Mouse (Mus musculus): ENCODE results near the gene Ccdc43. TPM values are rescaled to one million over a fixed set of nuclear protein-coding genes. Genes with fewer than 3 reads are reported as not detected.
"Not testable (repeated sequence)": the region's sequence is repeated elsewhere in the genome, so short reads cannot be mapped to it uniquely, and the experiment has no call there.

Gene Ccdc43
- total RNA-seq (2021): 10 to 100 TPM; 74.4 to 79.7 TPM
- long read RNA-seq, experiment 1, transcript Ccdc43-201 (5 exons, 2,366 nt): major isoform, 214 of 238 reads
- long read RNA-seq, experiment 1, transcript Ccdc43-202 (4 exons, 407 nt): minor isoform, 5 of 238 reads
- long read RNA-seq, experiment 1, partial matches to known transcripts: 4 of 238 reads
- long read RNA-seq, experiment 1, other reads (novel, unspliced or antisense): 12 of 238 reads
- long read RNA-seq, experiment 2, transcript Ccdc43-204 (4 exons, 989 nt): minor isoform, 10 of 138 reads
- long read RNA-seq, experiment 2, transcript Ccdc43-201 (5 exons, 2,366 nt): major isoform, 117 of 138 reads
- long read RNA-seq, experiment 2, partial matches to known transcripts: 1 of 138 reads
- long read RNA-seq, experiment 2, other reads (novel, unspliced or antisense): 9 of 138 reads

DNA sequence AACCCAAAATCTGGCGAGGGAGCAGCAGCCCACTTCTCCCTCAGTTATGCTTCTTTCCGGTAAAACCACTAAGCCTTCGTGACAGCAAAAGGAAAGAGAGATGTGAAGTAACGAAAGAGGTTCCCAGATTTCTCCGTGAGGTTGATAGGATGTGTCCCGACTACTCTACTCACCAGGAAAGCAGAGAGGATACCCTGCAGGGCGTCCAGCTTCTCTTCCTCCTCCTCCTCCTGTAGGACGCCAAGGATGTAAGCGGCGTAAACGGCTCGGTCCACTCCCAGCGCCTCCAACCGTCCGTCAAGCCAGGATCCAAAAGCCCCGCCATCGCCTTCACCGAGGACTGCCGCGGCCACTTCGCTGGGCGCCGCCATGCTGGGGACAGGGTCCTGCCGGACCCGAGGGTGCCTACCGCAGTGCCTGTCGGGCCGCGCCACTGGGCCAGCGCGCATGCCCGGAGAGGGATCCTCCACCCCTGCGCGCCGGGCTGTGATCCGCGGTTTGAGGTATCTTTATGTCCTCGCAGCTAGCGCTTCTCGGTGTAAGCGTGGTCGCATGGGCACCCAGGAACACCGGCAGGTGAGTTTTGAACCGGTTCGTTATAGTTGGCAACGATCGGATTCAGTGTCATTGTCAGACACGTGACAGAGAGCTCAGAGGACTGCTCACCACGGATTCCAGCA, at the start of gene Ccdc43:
Gene Ccdc43 (minus strand): TSS at position 445 of the 680 bp plus-strand sequence.
- peak; percentile 89 for DNase-seq (ENCODE audit: low spot score)

DNA sequence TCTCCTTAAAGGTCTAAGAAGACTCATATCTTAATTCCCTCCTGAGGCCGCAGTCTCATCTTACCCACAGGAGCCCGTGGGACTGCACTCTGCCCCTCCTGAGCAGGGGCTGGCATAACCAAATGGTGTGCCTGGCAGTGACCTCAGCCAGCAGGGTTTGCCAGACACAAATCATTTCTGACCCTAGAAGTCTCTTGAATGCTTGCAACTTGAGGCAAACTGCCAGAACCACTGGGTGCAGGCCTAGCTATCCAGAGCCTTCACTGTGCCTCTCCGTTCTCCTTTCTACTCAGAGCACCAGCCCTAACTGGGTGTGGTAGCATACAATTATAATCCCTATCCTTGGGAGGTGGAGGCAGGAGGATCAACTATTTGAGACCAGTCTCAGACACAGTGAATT, 47.2 kb upstream of the Ccdc43 start:
- no peak for DNase-seq (ENCODE audit: low spot score)

DNA sequence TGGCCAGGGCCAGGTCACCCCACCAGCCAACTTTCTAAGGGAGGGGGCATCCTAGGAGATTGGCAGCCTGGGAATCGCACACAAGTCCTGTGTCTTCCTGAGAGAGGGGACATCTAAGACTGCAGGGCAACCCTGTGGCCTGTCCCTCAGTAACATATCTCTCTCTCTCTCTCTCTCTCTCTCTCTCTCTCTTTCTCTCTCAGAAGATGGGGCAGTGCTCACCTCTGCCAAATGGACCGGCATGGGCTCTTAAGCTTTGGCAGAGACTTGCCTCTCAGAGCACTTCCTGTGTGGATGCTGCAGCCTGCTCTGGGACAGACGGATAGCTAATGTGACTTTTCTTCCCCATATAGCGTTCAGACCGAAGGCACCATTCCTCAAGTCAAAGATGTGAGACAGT, 45.3 kb upstream of the Ccdc43 start:
- DNase-seq (ENCODE audit: low spot score): no peak

DNA sequence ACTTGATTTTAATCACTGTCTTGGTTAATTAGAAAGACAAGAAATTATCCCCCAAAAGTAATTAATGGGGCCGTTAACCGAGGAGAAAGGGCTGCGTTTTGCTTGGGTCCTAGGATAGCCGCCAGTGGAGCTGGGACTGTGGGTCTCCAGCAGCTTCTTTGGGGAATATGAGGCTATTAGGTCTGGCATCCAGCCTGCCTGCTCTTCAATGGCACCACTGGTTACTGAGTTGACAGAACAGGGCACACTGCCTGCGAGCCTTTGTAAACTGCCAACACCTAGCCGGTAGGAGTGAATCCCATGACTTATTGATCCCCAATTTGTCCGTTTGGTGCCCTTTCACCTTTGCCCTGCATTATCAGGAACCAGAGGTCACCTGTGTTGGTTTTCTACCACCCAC, 44.5 kb upstream of the Ccdc43 start:
- no peak for DNase-seq (ENCODE audit: low spot score)

DNA sequence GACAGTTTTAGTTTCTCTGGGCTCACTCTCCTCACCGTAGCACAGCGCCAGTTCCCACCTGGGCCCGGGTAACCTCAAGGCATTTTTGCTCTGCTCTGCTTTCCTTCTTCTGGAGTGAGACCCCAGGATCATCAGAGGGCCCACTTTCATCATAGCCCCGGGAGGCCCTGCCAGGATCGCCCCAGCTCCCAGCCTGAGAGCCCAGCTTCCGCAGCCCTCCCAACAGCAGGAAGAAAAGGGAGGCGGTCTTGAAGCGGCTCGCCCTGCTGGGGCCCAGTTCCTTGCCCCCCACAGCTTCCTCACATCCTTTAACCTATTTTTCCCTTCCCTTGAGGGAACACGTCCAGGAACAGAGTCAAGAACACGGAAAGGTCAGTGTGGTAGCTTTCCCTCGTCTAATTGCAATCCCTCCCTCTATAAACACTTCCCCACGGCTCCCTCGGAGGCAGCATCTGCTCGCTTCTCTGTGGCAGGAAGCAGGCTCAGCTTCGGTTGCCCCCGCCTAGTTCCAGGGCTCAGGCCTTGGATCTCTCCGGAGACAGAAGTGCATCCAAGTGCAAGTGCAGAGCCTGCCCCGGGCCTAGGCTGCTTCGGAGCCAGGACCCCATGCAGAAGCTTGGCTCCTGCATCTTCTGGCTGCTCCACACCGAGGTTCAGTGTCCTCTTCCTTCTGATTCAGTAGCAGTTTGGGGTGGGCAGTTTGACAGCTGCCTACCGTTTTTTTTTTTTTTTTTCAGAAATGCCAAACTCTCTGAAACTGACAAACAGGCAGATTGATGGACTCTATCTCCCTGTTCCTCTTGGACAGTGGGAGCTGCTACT, 43.8 kb upstream of the Ccdc43 start:
- DNase-seq (ENCODE audit: low spot score): peak; percentile 24

DNA sequence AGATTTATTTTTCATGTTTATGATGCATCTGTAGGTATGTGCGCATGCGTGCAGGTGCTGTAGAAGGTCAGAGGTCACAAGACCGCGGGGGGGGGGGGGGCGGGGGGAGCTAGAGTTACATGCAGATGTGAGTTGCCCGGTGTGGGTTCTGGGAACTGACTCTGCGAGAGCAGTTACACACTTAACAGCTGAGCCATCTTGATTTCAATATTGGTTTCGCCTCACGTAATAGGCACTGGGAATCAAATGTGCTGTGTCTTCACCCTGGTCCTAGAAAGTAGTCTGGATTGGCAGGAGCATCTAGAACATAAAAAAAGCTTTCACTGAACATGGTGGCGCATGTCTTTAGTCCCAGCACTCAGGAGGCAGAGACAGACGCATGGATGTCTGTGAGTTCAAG, 43.1 kb upstream of the Ccdc43 start:
- no peak for DNase-seq (ENCODE audit: low spot score)

DNA sequence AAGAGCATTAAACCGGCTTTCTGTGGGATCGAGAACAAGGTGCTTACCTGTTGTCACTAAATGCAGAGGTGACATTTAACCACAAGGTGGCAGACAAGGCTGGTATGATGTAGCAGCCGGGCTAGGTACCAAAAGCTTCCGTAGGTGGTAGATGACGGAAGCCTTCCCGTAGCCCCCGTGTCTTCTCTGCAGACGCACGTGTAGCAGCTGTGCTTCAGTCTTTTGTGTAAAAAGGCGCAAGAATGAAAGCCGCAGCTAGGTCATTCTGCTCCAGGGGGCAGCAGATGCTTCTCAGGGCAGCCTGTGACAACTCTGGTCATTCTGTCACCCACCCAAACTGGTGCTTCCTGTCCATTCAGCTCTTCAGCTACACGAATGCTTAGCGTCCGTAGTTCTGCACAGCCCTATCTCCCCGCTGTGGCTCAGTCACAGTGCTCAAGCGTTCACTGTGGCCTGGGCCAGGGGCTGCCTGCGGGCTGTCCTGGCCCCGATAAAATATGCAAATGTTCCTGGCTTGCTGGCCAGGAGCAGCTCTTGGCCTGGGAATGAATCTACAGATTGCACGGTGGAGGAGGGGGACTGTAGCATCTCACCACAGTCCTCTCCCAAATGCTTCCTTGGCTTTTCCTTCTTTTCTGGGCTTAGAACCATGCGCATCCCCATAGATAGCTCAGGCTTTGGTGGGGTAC, 41.8 kb upstream of the Ccdc43 start:
- DNase-seq (ENCODE audit: low spot score): peak; percentile 34

DNA sequence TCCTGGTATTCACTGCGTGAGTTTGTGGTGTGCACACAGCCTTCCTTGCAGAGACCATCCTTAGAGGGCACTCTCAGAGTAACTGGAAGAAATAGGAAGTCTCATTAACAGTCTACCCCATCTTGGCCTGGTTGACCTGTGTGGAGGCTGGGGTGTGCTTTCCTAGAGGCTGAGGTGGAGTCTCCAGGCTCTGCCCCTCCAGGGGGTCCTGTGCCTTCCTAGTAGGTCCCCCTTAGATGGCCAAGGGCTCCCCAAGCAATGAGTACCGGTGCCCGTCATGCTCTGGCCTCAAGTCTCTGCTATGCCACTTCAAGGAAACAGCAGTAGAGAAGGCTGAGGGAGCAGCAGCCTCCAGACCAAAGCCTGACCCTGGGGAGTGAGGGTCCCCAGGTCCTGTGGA, 40.5 kb upstream of the Ccdc43 start:
- DNase-seq (ENCODE audit: low spot score): no peak

DNA sequence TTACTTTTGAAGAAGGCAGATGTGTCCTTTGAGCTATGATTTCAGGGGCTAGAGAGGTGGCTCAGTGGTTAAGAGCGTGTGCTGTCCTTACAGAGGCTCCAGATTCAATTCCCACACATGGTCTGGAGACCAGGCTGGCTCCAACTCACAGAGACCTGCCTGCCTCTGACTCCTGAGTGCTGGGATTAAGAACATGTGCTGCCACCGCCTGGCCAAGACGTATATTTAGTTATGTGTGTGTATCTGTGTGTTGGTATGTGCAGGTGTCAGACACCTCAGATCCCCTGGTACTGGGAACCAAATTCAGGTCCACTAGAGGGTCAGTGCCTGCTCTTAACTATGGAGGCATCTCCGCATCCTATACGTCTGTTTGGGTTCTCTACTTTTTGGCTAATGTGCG, 37.4 kb upstream of the Ccdc43 start:
- DNase-seq (ENCODE audit: low spot score): no peak

DNA sequence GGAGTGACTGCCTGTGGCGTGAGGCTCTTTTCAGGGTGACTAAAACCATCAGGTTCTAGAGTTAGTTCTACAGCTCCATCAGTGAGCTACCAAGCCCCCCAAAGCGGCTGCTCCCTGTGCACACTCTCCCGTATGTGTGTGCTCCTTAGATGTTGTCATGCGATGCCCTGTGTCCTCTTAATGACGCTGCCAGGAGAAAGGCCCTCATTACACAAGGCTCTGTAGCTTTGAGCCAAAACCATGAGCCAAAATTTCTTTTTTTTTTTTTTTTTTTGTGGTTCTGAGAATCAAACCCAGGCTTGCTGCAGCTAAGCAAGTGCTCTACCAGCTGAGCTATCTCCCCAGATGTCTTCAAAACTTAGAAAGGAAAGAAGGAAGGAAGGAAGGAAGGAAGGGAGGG, 35.6 kb upstream of the Ccdc43 start:
- DNase-seq (ENCODE audit: low spot score): no peak

DNA sequence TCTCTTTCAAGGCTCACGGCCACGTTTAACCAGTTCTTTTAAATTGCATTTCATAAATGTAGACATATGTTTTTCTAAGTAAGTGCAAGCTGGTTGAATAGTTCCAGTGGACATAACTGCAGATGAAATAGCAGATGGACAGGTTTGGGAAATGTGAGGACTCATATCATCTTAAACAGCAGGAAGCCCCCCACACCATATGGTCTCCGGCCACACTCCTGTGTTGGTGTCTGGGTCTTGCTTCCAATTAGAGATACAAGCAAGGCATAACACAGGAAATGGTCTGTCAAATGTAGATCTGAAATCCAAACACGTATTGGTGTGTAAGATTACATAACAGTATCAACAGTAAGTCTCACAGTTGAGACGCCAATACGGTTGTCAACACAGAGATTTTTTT, 33.8 kb upstream of the Ccdc43 start:
- no peak for DNase-seq (ENCODE audit: low spot score)

DNA sequence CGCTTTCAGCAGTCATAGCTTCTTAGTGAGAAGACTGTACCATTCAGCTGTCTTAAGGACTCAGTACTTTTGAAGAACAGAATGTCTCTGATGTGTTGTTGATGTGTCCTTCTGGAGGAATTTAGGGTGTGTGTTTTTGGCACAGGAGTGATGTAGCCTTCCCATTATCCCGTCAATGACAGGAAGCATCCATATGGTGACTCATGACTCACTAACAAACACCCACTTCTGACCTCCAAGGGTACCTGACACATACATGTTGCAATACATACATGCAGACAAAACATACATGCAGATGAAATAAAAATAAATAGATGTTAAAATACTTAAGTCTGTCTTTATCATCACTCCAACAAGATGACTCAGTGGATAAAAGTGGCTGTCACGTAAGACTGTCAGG, 32.3 kb upstream of the Ccdc43 start:
- no peak for DNase-seq (ENCODE audit: low spot score)

DNA sequence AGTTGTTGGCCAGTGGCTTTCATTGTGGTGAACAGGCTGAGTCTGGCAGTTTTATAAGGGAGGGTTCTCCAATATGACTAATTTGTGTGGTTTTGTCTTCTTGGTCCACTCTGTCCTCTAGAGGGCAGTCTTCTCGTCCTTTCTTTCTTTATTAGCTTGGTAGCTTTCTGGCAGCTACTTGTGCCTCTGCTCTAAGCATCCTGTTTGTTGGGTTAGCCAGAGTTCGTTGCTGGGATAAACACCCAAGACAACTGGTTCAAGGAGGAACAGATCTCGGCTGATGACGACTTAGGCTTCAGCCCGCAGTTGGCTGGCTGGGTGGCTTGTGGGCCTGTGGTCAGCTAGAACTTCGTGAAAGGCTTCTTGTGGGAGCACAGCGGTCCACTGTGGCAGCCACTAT, 31.0 kb upstream of the Ccdc43 start:
- DNase-seq (ENCODE audit: low spot score): peak; percentile 72

DNA sequence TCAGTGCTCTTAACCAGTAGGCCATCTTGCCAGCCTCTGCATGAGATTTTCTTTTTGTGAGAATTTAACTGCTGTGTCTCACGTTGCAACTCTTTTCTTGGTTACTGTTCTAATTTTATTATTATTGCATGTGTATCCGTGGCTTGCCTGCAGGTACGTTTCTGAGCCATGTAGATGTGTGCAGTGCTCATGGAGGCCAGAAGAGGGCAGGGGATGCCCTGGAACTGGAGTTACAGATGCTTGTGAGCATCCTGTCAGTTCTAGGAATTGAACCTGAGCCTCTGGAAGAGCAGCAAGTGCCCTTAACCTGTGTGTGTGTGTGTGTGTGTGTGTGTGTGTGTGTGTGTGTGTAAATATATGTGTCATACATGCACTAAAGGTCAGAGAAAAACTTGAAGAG, 28.0 kb upstream of the Ccdc43 start:
- DNase-seq (ENCODE audit: low spot score): no peak

DNA sequence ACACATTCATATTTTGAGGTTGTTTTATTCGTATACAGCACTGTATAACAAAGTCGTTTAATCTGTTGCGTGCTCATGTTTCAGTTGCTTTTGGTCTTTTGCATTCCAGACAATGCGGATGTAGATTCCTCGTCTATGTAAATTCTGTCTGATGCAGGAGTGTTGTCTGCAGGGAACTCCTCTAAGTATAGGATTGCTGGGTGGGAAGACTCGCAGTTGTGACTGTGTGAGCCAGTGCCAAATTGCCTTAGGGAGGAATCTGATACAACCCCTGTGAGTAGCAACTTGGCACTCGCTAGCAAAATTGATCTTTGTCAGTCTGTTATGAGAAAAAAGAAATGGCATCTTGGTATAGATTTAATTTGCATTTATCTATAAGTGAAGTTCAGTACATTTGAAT, 18.6 kb upstream of the Ccdc43 start:
- DNase-seq (ENCODE audit: low spot score): no peak

DNA sequence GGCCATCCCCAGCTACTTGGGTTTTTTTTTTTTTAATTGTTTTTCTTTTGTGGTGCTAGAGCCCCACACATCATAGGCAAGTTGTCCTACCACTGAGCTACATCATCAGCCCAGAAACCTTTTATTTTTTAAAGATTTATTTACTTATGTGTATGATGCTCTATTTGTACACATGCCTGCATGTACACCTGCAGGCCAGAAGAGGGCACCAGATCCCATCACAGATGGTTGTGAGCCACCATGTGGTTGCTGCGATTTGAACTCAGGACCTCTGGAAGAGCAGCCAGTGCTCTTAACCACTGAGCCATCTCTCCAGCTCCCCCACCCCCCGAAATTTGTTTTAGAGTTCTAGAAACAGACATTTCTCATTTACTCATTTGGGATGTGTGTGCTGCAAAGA, 17.0 kb upstream of the Ccdc43 start:
- not testable (repeated sequence) for DNase-seq (ENCODE audit: low spot score)

DNA sequence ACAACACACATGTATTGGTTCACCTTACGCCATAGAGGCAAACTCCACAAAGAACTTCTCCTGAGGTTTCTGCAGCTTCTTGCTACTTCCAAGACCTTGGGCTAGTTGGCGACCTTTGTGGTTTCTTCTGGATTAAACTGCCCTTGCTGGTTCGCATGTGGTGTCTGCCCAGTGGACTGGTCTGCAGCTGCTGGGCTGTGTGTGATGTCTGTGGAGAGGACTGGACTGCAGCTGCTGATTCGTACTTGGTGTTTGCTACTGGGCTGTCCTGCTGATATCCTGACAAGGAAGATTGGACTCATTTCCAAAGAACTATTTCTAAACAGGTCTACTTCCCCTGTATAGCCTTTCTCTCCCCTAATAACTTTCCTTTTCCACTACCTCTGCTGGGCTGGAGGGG, 14.8 kb upstream of the Ccdc43 start:
- no peak for DNase-seq (ENCODE audit: low spot score)

DNA sequence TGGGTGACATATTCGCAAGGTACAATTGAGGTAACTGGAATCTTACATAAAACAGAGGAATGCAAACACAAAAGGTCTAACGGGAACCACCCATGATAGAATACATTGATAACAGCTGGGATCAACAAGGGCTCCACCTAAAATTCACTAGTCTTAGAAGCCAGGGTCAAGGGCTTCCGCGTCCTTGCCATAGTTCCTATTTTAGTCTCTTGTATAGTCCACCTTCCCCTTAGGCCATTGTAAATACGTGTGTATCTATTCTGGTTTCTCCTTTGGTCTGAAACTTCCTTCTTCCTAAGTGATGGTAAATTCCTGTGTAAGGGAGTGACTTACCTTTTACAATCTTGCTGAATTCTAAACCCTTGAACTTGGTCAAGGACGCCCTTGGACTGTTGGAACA, 4.6 kb upstream of the Ccdc43 start:
- DNase-seq (ENCODE audit: low spot score): not testable (repeated sequence)

DNA sequence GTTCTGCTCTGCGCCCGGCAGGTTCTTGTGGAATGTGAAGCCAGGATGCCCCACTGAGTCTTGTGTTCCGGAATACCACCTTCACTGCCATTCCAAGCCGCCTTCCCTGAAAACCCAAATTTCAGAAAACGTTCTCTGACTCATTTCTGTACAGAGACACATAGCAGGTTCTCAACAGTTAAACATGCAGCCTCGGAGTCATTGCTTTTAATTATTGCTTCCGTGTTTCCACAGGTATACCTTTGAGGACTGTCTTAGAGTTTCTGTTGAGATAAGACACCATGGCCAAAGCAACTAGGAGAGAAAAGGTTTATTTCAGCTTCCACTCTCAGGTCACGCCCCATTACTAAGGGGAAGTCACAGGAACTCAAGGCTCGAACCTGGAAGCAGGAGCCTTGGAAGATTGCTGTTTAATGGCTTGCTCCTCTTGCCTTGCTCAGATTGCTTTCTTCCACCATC, 465 bp upstream of the Ccdc43 start:
- no peak for DNase-seq (ENCODE audit: low spot score)

DNA sequence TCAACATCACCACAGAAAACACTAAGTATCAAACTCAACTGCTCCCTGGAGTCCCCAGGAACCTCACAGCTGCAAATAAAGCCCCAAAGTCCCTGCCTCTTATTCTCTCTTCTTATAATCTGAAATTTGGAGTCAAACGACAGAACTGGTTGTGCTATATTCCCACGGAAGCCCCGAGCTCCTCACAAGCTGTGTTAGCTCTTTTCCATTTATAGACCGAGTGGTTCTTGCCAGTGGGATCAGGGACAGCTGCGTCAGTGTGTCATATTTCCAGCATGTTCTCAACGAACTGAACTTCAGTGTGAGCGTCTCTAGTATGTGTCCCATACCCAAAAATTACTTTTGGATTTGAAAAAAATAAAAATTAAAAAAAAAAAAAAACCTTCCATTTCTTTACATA, 2.3 kb downstream of the Ccdc43 start:
- peak; percentile 77 for DNase-seq (ENCODE audit: low spot score)

DNA sequence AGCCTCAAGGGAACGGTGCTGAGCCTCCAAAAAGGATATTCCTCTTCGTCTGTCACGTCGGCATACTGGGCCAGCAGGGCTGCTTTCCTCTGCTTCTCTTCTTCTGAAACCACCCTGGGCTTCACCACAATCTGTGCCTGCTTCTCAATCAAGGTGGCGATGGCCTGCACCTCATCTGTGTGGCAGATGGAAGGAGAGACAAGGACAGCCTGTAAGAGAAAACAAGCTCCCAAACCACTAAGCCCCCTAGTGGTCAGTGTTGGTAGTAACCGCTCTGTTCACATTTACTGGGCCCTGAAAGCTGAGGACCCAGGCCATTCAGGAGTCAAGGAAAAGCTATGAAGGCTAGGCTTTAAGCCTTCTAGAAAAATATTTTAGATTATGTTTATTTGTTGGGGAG, 7.4 kb downstream of the Ccdc43 start:
- DNase-seq (ENCODE audit: low spot score): peak; percentile 60
